Mouse (Mus musculus) liver (tissue): ENCODE data around the gene Cubn.
A peak's percentile ranks its signal among the peaks of the same experiment; 100 is the strongest.

Source experiments
- DNase-seq: peaks from one replicate; pipeline ENCODE4 v3.0.0-alpha.2; 2020; ENCODE audit warnings: mixed read lengths

Gene Cubn

GRCm38 (mm10) chr2:13352112-13352728 lies 139.4 kb downstream of the Cubn start:
- DNase-seq: no peak

DNA sequence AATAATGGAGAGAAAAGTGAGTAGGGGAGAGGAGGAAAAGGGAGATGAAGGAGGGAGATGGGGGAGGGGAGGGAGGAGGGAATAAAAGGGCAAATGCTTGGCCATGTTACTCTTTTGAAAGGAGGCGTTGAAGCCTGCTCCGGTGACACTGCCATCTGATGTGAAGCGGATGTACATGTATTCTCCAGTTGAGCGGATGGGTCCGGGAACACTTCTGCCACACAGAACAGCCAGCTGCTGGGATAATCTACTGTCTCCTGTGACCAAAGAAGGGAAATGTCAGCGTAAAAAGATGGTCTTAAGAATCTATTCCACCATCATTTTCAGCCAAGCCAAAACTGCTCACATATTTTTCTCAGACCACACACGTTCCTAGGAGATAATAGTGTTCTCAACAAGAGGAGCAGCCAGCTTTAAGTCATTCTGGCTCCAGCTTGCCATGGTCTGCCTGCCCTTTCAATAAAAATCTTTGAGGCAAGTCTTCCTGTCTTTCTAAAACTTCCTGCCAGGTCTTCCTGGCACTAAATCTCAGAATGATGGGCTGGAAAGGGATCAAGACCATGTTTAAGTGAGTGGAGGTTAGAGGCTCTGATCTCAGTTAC lies 149.2 kb downstream of the Cubn start:
- no peak for DNase-seq

DNA sequence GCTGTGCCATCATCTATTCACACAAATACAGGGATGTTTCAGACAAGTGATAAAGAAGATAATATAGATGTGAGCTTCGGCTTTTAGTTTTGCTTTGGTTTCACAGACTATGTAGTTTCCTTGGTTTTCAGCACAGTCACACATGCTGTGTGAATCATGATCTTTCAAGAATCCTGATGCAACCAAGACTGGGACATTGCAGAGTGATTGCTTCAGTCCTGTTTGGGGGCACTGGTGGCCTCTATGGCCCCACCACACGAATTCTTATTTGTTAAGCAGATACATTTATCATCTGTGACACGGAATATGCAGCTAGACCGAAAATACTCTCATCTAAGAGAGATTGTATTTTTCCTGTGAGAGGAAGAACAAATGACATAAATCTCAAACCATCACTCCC lies 156.2 kb downstream of the Cubn start:
- DNase-seq: no peak

DNA sequence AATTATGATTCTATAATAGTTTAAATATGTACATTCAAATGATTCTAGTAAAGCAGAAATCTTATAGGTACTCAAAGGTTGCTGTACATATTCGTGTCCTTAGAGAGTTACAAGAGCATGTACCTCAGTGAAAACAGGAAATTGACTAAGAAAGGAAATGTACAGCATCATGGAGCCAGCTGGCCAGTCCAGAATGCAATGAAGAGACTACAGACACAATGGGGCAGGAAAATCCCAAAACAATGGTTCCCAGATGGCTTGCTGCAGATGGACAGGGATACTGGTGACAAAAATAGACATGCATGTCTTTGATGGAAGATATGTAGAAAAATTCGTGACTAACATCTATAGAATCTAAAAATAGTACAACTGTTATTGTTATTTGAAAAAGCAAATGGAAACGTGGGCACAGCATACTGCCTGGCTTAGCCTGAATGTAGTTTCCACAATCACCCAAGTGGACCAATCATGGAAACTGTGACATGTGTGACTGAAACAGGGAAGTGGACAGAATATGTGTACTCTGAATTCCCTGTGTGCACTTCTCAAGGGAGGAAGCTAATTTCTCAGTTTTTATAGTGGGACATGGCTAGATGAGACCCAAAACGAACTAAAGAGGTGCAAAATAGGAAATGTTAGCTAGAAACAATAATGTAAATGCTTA lies 161.7 kb downstream of the Cubn start:
- no peak for DNase-seq

DNA sequence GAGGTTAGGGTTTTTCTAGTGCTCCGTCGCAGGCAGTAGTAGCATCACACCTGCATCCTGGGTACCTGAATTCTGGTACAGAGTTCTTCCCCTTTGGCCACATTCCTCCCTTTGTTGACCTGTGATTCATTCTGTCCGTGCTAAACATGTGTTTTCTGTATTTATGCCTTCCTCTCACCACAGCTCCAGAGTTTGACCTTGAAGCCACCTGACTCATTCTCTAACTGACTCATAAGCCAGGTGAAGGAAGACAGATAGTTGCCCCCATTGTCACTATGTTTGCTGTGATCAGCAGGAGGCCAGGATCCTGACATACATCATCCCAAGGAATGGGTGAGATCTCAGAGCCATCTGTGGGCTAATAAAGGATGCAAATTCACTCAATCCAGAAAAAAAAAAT lies 188.2 kb downstream of the Cubn start:
- no peak for DNase-seq

GRCm38 (mm10) chr2:13299031-13299430 lies 192.6 kb downstream of the Cubn start:
- DNase-seq: no peak

- DNase-seq: no peak
These were observed 193.9 kb downstream of the Cubn start for GRCm38 (mm10) chr2:13297733-13298132.

DNA sequence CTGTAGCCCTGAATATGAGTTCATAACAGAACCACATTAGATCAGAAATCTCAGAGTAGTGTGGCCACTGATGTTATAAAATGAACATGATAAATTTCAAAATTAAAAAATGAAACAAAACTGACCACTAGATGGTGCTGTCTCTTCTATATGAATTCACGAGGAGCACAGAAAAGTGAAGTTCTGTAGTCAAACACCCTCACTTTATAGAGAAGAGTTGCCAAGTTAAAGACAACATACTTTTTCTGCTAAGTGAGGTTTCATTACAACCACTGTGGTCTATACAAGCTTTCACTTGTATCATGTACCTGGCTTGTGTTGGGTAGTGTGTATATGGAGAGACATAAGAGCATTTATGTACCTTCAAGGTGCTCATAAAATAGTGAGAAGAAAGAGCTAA lies 201.0 kb downstream of the Cubn start:
- no peak for DNase-seq

DNA sequence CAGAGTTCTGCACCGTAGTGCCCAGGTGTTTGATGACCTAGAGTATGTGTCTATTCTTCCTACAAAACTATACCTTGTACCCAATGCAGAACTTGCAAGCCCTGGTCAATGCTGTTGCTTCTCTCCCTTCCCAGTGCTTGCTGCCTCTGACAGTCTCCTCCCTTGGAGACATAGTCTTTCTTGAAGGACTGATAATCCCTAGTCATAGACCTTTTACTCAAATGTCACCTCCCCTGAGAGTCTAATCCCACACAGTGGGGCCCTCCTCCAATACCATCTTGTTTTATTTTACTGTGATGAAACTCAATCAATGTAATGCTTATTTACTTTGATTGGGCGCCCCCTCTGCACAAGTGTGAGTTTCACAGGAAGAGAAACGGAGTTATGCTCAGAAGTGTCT lies 201.5 kb downstream of the Cubn start:
- DNase-seq: no peak

DNA sequence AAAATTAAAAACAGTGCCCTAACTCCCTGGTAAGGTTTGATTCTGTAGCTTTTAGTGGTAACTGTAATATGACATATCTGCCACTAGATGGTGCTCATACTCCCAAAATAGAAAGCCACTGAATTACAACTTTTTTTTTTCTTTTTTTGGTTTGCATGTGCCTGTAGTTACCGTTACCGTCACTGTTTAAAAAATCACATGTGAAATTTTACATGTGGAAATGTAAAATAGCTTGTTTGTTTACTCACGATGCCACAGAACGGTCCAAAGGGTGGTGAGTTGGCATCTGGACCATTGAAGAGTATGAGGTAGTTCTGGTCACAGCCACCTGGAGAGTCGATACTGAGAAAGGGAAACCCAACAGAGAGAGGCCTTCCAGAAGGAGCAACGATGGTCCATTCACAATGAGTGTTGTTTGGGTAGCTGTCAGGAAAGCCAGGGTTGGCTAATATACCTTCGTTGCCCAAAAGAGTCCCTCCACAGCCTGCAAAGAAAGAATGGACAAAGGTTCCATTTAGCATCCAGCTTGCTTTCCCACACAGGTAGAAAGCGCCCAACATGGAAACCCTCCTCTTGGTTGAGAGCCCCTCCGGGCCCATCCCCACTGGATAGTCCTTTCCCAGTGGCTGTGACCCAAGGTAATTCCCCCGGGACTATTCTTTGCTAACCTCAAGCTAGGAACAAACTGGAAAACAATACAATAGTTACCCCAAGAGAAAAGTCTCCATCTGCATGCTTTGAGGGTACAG lies 213.3 kb downstream of the Cubn start:
- DNase-seq: no peak

DNA sequence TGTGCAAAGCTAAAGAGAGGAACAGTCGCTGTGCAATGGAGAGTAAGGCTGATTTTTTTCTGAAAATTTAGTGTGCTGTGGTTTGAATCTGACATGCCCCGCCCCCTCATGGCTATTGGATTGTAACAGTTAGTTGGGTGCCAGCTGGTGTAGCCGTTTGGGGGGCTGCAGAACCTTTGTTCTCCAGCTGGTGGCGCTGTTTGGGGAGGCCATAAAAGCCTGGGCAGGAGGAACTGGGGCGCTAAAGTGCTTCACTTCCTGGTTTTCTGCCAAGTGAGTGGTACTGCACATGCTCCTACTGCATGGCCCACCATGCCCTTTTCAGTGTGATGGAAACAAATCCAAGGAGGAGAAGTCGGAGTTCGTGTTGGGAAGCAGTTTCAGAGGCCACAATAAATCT lies 215.7 kb downstream of the Cubn start:
- DNase-seq: peak; percentile 26

DNA sequence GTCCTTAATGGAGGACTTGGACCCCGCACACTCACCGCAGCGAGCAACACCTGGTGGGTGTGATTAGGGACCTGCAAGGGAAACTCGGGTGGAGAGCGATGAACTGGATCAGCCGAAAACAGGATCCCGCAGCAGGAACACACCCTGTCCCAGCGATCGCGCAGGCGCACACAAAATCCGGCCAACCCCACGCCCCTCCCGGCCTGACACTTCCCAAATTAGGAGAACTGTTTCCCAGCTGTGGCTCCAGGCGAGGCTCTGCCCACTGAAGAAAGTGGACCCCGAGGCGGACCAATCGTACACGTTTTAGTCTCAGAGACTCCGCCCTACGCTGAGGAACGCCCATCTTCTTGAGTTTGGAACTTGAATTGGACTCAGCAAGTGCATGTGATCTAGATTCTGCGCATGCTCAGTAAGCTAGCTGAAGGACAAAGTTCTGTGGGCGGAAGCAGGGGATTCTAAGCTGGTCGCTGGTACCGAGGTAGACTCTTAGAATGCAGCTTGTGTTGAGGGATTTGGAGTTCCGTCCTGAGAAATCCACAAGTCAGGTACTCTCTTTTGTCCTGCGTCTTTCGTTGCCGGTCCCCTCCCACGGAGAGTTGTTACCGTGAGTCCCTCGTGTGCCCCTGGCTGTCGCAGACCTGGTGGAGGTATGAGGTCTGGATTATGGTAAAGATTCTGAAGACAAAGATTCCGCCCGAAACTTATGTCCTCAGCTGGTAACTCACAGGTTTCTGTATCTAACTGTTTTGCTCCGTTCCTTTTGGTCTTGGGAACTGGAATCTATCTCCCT lies 220.3 kb downstream of the Cubn start, which contains the start of gene Rsu1:
Rsu1 (minus strand) TSS at position 251 of the 793 bp plus-strand sequence.
- DNase-seq: peak; percentile 97

DNA sequence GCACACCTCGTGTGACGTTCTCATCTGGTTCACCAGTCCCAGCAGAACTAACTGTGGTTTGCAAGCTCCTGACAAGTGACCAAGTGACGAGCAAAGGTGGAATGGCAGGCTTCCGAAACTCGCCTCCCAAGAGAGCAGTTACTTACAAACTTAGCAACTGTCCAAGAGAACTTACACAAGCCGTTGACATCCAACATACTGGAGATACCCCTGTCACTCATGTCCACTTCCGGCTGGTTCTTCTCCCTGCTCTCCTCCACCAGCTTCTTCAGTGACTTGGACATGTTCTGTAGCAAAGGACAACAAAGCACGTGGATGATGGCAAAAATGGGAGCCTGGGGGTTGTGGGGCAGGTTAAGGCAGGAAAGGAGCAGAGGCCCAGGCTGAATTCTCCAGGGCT lies 220.9 kb downstream of the Cubn start:
- no peak for DNase-seq

DNA sequence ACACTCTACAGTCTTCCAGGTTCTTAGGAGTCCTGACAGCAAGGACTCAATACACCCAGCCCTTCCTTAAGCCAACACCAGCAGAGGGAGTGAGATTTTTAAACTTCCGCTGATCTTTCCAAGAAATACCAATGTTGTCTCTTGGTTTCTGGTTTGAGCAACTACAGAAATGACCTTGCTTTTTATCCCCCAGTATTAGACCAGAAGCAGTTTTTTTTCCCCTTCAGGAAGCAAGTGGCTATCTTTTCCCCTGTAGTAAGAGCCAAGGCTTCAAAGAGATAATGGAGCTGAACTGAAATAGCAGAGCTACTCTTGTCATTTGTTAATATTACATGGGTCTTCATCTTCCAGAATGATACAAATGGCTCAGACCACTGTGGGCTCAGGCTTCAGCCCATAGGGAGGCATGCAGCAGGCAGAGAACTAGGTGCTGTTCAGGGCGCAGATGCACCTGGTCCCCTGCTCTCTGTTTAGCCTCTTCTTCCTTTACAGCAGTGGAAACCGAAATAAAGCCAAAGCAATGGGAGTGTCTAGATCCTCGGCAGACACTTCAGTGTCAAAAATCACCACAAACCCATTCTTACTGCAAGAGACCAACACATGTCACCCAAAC lies 222.8 kb downstream of the Cubn start:
- DNase-seq: no peak

GRCm38 (mm10) chr2:13264875-13265274 lies 226.7 kb downstream of the Cubn start:
- DNase-seq: no peak

- DNase-seq: no peak
These were observed 228.5 kb downstream of the Cubn start for GRCm38 (mm10) chr2:13263150-13263549.

- no peak for DNase-seq
These were observed 233.0 kb downstream of the Cubn start for GRCm38 (mm10) chr2:13258606-13259005.

- DNase-seq: no peak
These were observed 250.9 kb downstream of the Cubn start for GRCm38 (mm10) chr2:13240711-13241110.

- peak; percentile 12 for DNase-seq
These were observed 254.3 kb downstream of the Cubn start for GRCm38 (mm10) chr2:13237140-13237901.

DNA sequence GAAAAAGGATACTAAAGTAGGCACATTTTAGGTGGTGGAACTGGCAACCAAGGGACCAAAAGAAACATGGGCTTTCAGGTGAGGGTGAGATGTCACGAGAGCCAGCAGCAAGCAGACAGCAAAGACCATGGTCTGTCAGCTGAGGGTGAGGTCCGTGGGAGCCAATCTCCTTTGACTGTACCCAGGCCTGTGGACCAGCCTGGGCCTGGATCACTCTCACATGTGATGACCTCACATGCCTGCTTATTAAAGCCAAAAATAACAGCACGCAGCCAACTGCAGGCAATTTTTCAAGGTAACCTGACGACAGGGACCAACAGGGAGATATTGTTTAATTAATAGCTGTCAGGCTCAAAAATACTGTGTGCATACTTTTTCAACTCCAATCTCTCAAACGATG lies 255.9 kb downstream of the Cubn start:
- no peak for DNase-seq

GRCm38 (mm10) chr2:13234796-13235195 lies 256.8 kb downstream of the Cubn start:
- no peak for DNase-seq

GRCm38 (mm10) chr2:13233902-13234301 lies 257.7 kb downstream of the Cubn start:
- no peak for DNase-seq
